Mouse (Mus musculus): ENCODE data around the gene Ugt1a10. TPM values are rescaled to one million over a fixed set of nuclear protein-coding genes. Genes with fewer than 3 reads are reported as not detected.
"Not testable (repeated sequence)": the region's sequence is repeated elsewhere in the genome, so short reads cannot be mapped to it uniquely, and the experiment has no call there.

The Ugt1a10 gene
- total RNA-seq, 2 experiments from 2014 or later: not detected

GRCm38 (mm10) chr1:88137264-88137663 lies 82.1 kb downstream of the Ugt1a10 start:
- DNase-seq (ENCODE audit: low spot score in 2 of 2): no peak

DNA sequence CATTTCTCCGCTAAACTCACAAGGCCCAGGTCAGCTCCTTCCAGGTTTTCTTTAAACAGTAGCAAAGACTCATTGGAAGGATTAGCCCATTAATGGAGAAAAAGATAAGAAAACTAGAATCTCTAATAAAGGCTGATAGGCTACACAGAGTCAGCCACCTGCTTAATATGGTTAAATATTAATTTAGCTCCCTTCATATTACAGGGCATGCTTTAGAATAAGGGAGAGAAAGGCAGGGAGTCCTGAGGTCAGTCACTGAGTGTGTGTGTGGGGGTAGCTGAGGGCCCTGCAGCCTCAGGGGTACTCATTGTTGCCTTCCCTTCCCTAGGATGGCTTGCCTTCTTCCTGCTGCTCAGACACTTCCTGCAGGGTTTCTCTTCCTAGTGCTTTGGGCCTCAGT lies 83.0 kb downstream of the Ugt1a10 start:
- no peak for DNase-seq (ENCODE audit: low spot score in 2 of 2)

- DNase-seq (ENCODE audit: low spot score in 2 of 2): not testable (repeated sequence)
These were observed 85.3 kb downstream of the Ugt1a10 start for GRCm38 (mm10) chr1:88140492-88140891.

- DNase-seq (ENCODE audit: low spot score in 2 of 2): peak in 1 of 2 experiments; percentile 24
These were observed 88.9 kb downstream of the Ugt1a10 start for GRCm38 (mm10) chr1:88143966-88144675.

- not testable (repeated sequence) for DNase-seq (ENCODE audit: low spot score in 2 of 2)
These were observed 90.1 kb downstream of the Ugt1a10 start for GRCm38 (mm10) chr1:88145278-88145677.

GRCm38 (mm10) chr1:88150133-88150532 lies 94.9 kb downstream of the Ugt1a10 start:
- not testable (repeated sequence) for DNase-seq (ENCODE audit: low spot score in 2 of 2)

GRCm38 (mm10) chr1:88158430-88158829 lies 103.2 kb downstream of the Ugt1a10 start:
- no peak for DNase-seq (ENCODE audit: low spot score in 2 of 2)

- no peak for DNase-seq (ENCODE audit: low spot score in 2 of 2)
These were observed 110.5 kb downstream of the Ugt1a10 start, which contains the start of gene Ugt1a5 for GRCm38 (mm10) chr1:88165711-88166110. TSS of gene Ugt1a5 (plus strand) at chr1:88166012.

- DNase-seq (ENCODE audit: low spot score in 2 of 2): not testable (repeated sequence)
These were observed 117.0 kb downstream of the Ugt1a10 start for GRCm38 (mm10) chr1:88172190-88172589.

DNA sequence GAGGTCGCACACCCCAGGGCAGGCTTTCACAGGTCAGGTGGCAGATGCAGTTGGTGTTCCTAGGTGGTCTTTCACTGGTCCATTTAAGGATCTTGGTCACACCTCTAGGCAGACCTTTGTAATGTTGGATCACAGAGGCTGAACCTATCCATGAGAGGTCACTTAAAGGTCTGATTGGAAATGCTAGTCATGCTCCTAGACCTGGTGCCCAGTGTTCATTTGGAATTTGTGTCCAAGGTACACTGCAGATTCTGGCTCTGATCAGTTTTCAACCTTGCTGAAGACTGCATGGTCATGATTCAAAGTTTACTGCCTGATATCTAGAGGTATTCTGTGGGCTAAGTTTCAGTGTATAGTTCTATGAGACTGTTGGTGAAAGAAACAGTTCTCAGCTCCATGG lies 124.5 kb downstream of the Ugt1a10 start:
- DNase-seq (ENCODE audit: low spot score in 2 of 2): no peak

DNA sequence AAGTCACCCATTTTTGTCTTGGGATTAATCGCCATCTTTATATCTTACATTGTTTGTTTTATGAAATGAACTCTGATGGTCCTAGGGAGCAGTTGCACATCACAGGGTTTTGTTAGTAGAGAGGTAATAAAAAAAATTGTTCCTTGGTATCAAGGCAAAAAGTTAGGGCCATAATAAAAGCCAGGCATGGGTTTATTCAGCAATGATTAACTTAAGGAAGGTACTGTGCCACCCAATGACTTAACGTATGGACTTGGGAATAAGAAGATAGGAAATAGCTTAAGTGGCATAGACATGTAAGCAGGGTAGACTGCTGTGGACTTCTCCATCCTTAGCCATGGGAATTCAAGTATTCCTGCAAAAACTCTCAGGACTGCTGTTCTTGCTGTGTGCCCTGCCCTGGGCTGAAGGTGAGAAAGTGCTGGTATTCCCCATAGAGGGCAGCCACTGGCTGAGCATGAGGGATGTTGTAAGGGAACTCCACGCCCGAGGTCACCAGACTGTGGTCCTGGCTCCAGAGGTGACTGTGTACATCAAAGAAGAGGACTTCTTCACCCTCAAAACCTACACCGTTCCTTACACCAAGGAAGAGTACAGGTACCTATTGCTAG lies 131.2 kb downstream of the Ugt1a10 start:
- no peak for DNase-seq (ENCODE audit: low spot score in 2 of 2)

- DNase-seq (ENCODE audit: low spot score in 2 of 2): no peak
These were observed 136.9 kb downstream of the Ugt1a10 start for GRCm38 (mm10) chr1:88192136-88192535.

DNA sequence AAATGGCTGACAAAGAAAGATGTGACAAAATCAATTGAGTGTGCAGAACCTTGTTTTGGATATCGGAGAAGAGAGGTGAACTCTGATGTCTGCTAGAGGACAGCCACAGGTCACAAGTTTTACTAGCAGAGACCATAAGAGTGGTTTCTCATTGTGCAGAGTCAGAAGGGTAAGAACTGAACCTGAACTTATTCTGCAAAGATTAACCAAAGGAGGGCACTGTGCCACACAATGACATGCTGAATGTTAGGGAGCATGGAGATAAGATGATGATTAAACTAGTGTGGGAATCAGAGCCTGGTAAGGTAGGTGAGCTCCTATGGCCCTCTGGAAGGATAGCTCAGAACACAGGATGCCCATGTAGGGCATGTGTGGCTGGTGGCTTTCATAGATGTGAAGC lies 140.5 kb downstream of the Ugt1a10 start:
- DNase-seq (ENCODE audit: low spot score in 2 of 2): no peak

GRCm38 (mm10) chr1:88197443-88197842 lies 142.3 kb downstream of the Ugt1a10 start:
- DNase-seq (ENCODE audit: low spot score in 2 of 2): no peak

GRCm38 (mm10) chr1:88199996-88200395 lies 144.8 kb downstream of the Ugt1a10 start:
- no peak for DNase-seq (ENCODE audit: low spot score in 2 of 2)

DNA sequence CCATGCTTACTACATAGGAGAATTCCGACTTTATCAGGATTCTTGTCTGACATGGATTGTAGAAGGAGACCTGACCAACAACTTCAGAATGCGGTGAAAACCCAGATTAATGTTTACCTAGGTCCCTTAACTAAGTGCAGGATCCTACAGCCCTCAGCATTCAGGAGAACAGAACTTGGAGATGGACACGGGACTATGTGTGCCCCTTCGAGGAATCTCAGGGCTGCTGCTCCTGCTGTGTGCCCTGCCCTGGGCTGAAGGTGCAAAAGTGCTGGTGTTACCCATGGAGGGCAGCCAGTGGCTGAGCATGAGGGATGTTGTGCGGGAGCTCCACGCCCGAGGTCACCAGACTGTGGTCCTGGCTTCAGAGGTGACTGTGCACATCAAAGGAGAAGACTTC lies 145.3 kb downstream of the Ugt1a10 start, which contains the start of gene Ugt1a2:
TSS of gene Ugt1a2 (plus strand) at position 146 of the 400 bp plus-strand sequence.
- no peak for DNase-seq (ENCODE audit: low spot score in 2 of 2)

DNA sequence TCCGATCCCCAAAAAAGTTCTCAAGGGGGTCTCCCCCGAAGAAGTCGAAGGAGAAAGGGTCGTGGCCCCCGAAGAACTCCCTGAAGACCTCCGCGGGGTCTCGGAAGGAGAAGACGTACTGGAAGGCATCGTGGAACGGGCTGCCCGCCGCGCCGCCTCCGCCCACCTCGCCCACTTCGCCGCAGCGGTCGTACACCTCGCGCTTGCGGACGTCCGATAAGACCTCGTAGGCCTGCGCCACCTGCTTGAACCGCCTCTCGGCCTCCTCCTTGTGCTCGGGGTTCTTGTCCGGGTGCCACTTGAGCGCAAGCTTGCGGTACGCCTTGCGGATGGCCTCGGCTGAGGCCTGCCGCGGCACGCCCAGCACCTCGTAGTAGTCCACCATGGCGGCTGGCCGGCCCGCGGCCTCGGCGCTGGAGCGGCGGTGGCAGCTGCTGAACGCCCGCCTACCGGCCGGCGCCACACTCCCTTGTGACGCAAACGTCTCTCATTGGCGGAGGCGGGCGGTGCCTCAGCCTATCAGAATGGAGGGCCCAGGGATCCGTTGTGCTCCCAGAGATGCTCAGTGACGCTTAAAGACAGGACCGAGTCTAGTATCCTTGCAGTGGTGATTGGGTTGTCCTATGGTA lies 150.2 kb downstream of the Ugt1a10 start, which contains the start of gene Dnajb3:
TSS of gene Dnajb3 (minus strand) at position 489 of the 629 bp plus-strand sequence.
- peak; percentile 80 to 88 for DNase-seq (ENCODE audit: low spot score in 2 of 2)

DNA sequence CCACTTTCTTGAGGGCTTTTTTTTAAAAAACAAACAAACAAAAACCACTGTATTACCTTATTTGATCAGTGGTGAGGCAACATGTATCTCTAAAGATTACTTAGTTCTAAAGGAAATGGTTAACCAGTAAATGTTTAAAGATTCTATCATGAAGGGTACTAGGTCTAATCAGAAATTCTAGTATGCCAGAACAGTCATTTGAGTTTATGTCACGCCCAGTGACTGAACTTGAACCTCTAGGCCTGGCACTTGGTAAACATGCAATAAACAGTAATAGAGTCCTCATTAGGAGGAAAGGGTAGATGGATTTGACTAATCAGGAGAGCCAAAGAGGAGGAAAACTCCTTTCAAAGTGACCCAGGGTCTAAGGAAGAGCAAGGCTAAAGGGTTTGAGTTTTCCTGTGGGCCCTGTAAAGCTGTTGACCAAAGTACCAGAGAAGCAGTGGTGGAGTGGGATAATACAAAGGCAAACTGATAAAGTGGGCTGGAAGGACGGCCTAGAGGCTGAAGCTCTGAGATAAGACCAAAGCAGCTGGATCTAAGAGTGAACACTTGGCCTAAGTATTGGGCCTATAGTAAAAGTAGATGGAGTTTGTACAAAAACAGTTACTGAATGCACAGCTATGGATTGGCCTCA lies 151.8 kb downstream of the Ugt1a10 start:
- no peak for DNase-seq (ENCODE audit: low spot score in 2 of 2)

DNA sequence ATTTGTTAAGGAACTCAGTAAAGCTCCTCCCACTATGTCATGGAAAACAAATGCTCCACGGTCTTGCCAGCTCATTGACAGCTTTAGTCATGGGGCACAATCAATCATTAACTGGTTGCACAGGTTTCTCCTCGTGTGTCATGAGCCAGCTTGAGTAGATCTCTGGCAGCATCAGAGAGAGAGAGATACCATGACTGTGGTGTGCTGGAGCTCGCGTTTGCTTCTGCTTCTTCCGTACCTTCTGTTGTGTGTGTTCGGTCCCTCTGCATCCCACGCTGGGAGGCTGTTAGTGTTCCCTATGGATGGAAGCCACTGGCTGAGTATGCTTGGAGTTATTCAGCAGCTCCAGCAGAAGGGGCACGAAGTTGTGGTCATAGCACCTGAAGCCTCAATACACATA lies 156.6 kb downstream of the Ugt1a10 start, which contains the start of gene Ugt1a1:
TSS of gene Ugt1a1 (plus strand) at position 148 of the 400 bp plus-strand sequence.
- DNase-seq (ENCODE audit: low spot score in 2 of 2): no peak

DNA sequence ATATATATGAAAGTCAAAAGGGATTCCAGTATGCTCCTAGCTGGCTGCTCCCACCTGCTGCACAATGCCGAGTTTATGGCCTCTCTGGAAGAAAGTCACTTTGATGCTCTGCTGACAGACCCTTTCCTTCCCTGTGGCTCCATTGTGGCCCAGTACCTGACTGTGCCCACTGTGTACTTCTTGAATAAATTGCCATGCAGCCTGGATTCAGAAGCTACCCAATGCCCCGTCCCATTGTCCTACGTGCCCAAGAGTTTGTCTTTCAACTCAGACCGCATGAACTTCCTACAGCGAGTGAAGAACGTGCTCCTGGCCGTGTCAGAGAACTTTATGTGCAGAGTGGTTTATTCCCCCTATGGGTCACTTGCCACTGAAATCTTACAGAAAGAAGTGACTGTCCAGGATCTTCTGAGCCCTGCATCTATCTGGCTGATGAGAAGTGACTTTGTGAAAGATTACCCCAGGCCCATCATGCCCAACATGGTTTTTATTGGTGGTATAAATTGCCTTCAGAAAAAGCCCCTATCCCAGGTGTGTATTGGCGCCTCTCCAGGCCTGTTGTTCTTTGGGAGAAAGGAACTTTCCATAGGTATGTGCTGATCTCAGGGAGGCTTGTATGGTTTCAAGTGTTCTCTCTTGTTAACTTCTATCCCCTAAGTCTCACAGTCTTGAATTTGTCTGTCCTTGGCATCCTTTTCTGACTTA lies 157.3 kb downstream of the Ugt1a10 start:
- DNase-seq (ENCODE audit: low spot score in 2 of 2): no peak

GRCm38 (mm10) chr1:88213061-88213460 lies 157.9 kb downstream of the Ugt1a10 start:
- no peak for DNase-seq (ENCODE audit: low spot score in 2 of 2)

All from left cerebral cortex, adult 18-20 months (tissue).